Mouse (Mus musculus) neural tube, postnatal 0 days (tissue): ENCODE data around the gene Eif4ebp2. TPM values are rescaled to one million over a fixed set of nuclear protein-coding genes. Genes with fewer than 3 reads are reported as not detected.

Source experiments
- polyA plus RNA-seq: library from polyadenylated mRNA; unstranded; fragments of >200 nt; fragmentation: Nextera tagmentation; extraction: Ambion mirVana; gene quantifications from 2 replicates; pipeline ENCODE4 v1.2.1, GENCODE M21; 2015

Gene Eif4ebp2
- polyA plus RNA-seq = 43.4 and 43.7 TPM in 2 replicates

DNA sequence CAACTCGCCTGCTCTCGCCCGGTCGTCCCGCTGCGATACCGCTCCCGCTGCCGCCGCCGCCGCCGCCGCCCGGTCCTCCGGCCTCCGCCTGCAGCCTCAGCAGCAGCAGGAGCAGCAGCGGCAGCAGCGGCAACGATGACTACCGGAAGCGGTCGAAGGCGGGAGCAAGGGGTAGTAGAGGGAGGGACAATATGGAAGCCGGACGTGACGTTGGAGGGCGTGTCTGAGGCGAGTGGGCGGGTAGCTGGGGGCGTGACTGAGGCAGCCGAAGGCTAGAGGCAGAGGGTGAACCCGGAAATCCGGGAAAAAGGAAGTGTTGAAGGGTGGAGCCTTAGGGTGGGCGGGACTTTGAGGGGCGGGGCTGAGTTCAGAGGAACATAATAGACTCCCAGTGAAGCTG, at the start of gene Eif4ebp2:
Gene Eif4ebp2, minus strand, starts transcription at position 17 of the 400 bp plus-strand sequence.

DNA sequence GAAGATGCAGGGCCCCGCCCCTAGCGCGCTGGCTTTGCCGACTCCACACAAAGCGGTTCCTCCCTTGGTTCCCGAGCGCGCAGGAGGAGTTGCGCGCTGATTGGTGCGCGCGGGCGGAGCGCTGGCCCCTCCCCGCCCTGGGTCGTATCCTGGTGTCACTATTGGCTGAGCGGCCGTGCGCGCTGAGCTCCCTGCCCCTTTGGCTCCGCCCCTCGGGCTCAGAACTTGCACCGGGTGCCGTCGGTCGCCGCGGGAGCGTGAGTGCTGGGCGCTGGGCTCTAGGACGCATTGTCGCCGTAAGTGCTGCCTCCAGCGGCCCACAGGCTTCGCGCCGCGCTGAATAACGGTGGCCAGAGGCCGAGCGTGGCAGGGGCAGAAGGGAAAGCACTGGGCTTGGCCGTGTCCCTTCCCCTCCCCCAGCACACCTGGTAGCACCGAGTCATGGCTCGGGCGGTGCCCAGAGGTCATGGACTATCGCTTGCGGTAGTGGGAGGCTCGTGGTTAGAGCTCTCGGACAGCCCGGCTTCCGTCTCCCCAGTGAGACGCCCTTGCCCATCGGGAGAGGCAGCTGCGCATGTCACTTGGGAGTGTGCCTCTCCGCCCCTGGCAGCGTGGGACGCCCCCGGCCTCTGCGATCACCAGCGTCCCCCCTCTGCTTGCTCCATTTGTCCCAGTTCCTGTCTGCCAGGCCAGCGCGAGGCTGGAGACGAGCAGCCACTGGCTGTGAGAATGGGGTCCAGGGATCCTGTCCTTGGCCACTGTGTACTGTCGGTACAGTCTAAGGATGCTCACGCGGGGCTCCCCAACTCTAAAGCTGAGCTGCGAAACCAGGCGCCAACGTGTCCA, 23.4 kb upstream of the Eif4ebp2 start, which contains the start of gene Lrrc20:
Gene Lrrc20, plus strand, starts transcription at position 208 of the 846 bp plus-strand sequence.

DNA sequence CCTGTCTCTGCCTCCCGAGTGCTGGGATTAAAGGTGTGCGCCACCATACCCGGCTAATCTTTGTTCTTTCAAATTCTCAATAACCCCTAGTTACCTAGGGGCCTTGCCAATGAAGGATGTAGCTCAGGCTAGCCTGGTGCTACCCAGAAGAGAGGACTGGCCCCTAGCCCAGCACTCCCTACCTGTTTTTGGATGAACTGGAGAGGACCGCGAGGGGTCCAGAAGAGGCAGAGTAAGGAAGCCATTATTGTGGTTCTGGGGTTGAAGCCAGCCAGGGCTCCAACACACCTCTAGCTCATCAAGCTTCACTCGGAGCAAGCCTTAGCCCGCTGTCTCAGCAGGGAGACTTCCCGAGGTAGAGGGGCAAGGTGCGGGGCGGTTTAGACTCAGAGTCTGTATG, 34.8 kb downstream of the Eif4ebp2 start, which contains the start of gene Nodal:
Gene Nodal, plus strand, starts transcription at position 301 of the 400 bp plus-strand sequence.

DNA sequence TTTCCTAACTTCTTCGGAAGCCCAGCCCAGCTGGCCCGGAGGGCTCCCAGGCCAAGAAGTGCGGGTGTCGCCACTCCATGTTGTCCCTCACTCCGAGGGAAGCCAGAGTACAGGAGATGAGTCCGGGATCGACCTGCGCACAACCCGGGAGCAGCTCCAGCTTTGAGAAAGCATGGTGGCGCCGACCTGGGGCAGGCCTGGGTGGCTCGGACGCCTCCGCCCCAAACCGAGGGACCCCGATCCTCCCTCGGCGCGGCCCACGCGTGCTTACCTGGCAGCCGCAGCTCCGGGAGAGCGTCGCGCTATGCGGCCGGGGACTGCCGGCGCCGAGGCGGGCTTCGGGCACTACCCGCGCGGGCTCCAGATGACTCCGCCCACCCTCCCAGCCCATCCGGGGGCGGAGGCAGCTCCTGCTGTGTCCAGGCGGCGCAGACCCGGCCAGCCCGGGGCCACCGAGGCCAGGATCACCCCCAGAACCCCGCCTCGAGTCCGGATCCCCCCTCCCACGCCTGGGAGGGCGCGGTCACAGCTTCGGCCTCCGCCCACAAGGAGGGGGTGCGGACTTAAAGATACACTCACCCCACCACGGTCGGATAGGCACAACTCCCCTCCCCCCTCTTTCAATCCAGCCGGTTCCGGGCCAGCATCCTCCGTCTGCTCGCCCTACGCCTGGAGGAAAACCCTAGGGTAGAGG, 69.3 kb downstream of the Eif4ebp2 start, which contains the start of gene Pald1:
Gene Pald1, minus strand, starts transcription at position 510 of the 694 bp plus-strand sequence.

Other genes with a start within 250 kb of the Eif4ebp2 start
- gene Adamts14, start 179.2 kb downstream of the Eif4ebp2 start, polyA plus RNA-seq = 0.32 and 0.36 TPM in 2 replicates
- 0.12 TPM in 1 of 2 replicates, not detected in the other for gene Prf1, start 154.8 kb downstream of the Eif4ebp2 start, polyA plus RNA-seq
- gene Pald1, start 69.1 kb downstream of the Eif4ebp2 start, polyA plus RNA-seq = 16.3 and 19.1 TPM in 2 replicates
- gene Nodal, start 34.7 kb downstream of the Eif4ebp2 start, polyA plus RNA-seq = 0.26 and 0.42 TPM in 2 replicates
- 7.7 and 8.7 TPM in 2 replicates for gene Lrrc20, start 23.1 kb upstream of the Eif4ebp2 start, polyA plus RNA-seq
- 1.6 and 2.6 TPM in 2 replicates for gene Npffr1, start 142.8 kb upstream of the Eif4ebp2 start, polyA plus RNA-seq
- gene Ppa1, start 195.9 kb upstream of the Eif4ebp2 start, polyA plus RNA-seq = 173 and 178 TPM in 2 replicates
- gene Sar1a, start 227.6 kb upstream of the Eif4ebp2 start, polyA plus RNA-seq = 162 and 166 TPM in 2 replicates
- 36.2 and 37.1 TPM in 2 replicates for gene Tysnd1, start 242.9 kb upstream of the Eif4ebp2 start, polyA plus RNA-seq